Mouse (Mus musculus) ZHBTc4 (cell line): ENCODE measurements around the gene Bcl11b.
A peak's percentile ranks its signal among the peaks of the same experiment; 100 is the strongest.

Experiments
- DNase-seq: peaks from one replicate; pipeline ENCODE4 v3.0.0-alpha.2; 2011; ENCODE audit warnings: low read depth, low spot score

Bcl11b gene

GRCm38 (mm10) chr12:107999751-108000714 lies 3.4 kb downstream of the Bcl11b start:
- DNase-seq = no peak

- DNase-seq = peak; percentile 82
These were observed 4.7 kb downstream of the Bcl11b start for GRCm38 (mm10) chr12:107998746-107999145.

GRCm38 (mm10) chr12:107997901-107998300 lies 5.5 kb downstream of the Bcl11b start:
- DNase-seq = no peak

GRCm38 (mm10) chr12:107997241-107997640 lies 6.2 kb downstream of the Bcl11b start:
- DNase-seq = no peak

GRCm38 (mm10) chr12:107996773-107997172 lies 6.6 kb downstream of the Bcl11b start:
- no peak for DNase-seq

- DNase-seq = no peak
These were observed 7.2 kb downstream of the Bcl11b start for GRCm38 (mm10) chr12:107996216-107996615.

- DNase-seq = no peak
These were observed 9.0 kb downstream of the Bcl11b start for GRCm38 (mm10) chr12:107994421-107994820.

GRCm38 (mm10) chr12:107993029-107993428 lies 10.4 kb downstream of the Bcl11b start:
- no peak for DNase-seq

GRCm38 (mm10) chr12:107991191-107991590 lies 12.2 kb downstream of the Bcl11b start:
- DNase-seq = no peak

GRCm38 (mm10) chr12:107983211-107983610 lies 20.2 kb downstream of the Bcl11b start:
- no peak for DNase-seq

- DNase-seq = no peak
These were observed 21.1 kb downstream of the Bcl11b start for GRCm38 (mm10) chr12:107982306-107982705.

- DNase-seq = no peak
These were observed 22.2 kb downstream of the Bcl11b start for GRCm38 (mm10) chr12:107981231-107981630.

- DNase-seq = peak; percentile 65
These were observed 23.0 kb downstream of the Bcl11b start for GRCm38 (mm10) chr12:107980261-107980961.

- DNase-seq = peak; percentile 46
These were observed 23.6 kb downstream of the Bcl11b start for GRCm38 (mm10) chr12:107979710-107980260.

- no peak for DNase-seq
These were observed 24.6 kb downstream of the Bcl11b start for GRCm38 (mm10) chr12:107978736-107979255.

- DNase-seq = peak; percentile 23
These were observed 25.3 kb downstream of the Bcl11b start for GRCm38 (mm10) chr12:107978063-107978462.

GRCm38 (mm10) chr12:107977534-107977933 lies 25.9 kb downstream of the Bcl11b start:
- no peak for DNase-seq

- no peak for DNase-seq
These were observed 26.3 kb downstream of the Bcl11b start for GRCm38 (mm10) chr12:107977086-107977485.

GRCm38 (mm10) chr12:107976571-107977001 lies 26.8 kb downstream of the Bcl11b start:
- no peak for DNase-seq

- DNase-seq = no peak
These were observed 27.4 kb downstream of the Bcl11b start for GRCm38 (mm10) chr12:107975897-107976570.

- no peak for DNase-seq
These were observed 27.9 kb downstream of the Bcl11b start for GRCm38 (mm10) chr12:107975479-107975896.
